Mouse (Mus musculus) embryonic fibroblast, embryonic 13.5 days (primary cell): ENCODE results near the gene Cog3.

Source experiments
- CTCF ChIP-seq: IDR thresholded peaks from 2 replicates; pipeline ENCODE4 v1.5.1; 2011; ENCODE audit warnings: mild to moderate bottlenecking, control low read depth, low read length, moderate library complexity, borderline replicate concordance; ENCODE audit not compliant: insufficient read depth
- POLR2A ChIP-seq: IDR thresholded peaks from 2 replicates; pipeline ENCODE4 v1.6.1; 2011; ENCODE audit warnings: low read depth, mild to moderate bottlenecking, control low read depth, low read length, moderate library complexity

DNA sequence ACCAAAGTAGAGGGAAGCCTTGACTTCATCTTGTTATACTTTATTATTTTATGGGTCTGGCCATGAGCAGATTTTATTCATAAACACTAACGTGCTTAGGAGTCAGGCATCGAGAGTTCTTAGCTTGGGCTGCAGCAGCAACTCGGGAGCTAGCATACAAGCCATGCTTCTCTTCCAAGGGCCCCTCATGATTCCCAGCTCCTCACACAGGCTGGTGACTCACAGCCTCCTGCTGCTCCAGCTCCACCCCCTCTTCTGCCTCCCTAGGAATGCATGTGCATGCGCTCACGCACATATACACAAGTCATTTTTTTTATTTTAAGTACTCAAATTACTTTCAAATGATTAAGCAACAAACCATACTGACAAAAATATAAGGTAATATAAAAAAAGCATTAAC is 26.2 kb downstream of the Cog3 start:
- TF ChIP-seq CTCF (no peak), POLR2A (no peak)
